Mouse (Mus musculus): ENCODE data around the gene Olfr305.
"Not testable (repeated sequence)": the region's sequence is repeated elsewhere in the genome, so short reads cannot be mapped to it uniquely, and the experiment has no call there.

Olfr305 gene

GRCm38 (mm10) chr7:86366828-86367227 is at the start of gene Olfr305:
TSS of gene Olfr305 (minus strand) at chr7:86366928.
- no peak for DNase-seq

GRCm38 (mm10) chr7:86403546-86403945 is 36.8 kb upstream of the Olfr305 start, which contains the start of gene Olfr301:
TSS of gene Olfr301 (plus strand) at chr7:86403846.
- no peak for DNase-seq

GRCm38 (mm10) chr7:86397689-86398088 is 31.0 kb upstream of the Olfr305 start, which contains the start of gene Olfr303:
TSS of gene Olfr303 (minus strand) at chr7:86397789.
- DNase-seq = no peak

GRCm38 (mm10) chr7:86386558-86386957 is 19.8 kb upstream of the Olfr305 start, which contains the start of gene Olfr304:
TSS of gene Olfr304 (minus strand) at chr7:86386658.
- no peak for DNase-seq

- no peak for DNase-seq
Observed at GRCm38 (mm10) chr7:86385769-86386168, 19.0 kb upstream of the Olfr305 start.

GRCm38 (mm10) chr7:86346296-86346695 is 20.4 kb downstream of the Olfr305 start:
- DNase-seq = not testable (repeated sequence)

- no peak for DNase-seq
Observed at GRCm38 (mm10) chr7:86344253-86344652, 22.5 kb downstream of the Olfr305 start.

GRCm38 (mm10) chr7:86342881-86343565 is 23.7 kb downstream of the Olfr305 start:
- no peak for DNase-seq

- DNase-seq = no peak
Observed at GRCm38 (mm10) chr7:86337486-86337885, 29.2 kb downstream of the Olfr305 start, which contains the start of gene Olfr307. TSS of gene Olfr307 (minus strand) at chr7:86337586.

- no peak for DNase-seq
Observed at GRCm38 (mm10) chr7:86325530-86325929, 41.2 kb downstream of the Olfr305 start, which contains the start of gene Olfr308. TSS of gene Olfr308 (minus strand) at chr7:86325630.

GRCm38 (mm10) chr7:86321323-86321722 is 45.4 kb downstream of the Olfr305 start:
- DNase-seq = no peak

- DNase-seq = no peak
Observed at GRCm38 (mm10) chr7:86313608-86314007, 53.1 kb downstream of the Olfr305 start, which contains the start of gene Olfr309. TSS of gene Olfr309 (minus strand) at chr7:86313708.

Measured in kidney, postnatal 36 days (tissue).